Mouse (Mus musculus): Measurements from ENCODE around the gene Rpl19.

Gene Rpl19

DNA sequence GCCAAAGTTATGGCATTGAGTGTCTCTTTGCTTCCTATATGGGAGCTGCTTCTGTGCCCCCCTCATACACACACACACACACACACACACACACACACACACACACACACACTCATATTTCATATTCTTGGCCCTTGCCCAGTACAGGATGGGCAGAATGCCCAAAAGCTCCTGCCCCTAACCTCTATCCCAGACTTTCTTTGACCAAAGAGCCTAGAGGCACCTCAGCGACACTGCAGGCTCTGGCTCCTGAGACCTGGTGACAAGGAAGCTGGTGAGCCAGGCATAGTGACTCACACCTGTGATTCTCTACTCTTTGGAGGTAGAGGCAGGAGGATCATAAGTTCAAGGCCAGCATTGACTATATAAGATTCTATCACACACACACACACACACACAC lies 5.8 kb upstream of the Rpl19 start:
- in situ Hi-C loops (cut with MboI; ENCODE audit: unreplicated experiment in 2 of 2) = loop anchor here (5.0 to 10.0 kb wide), 2 partner anchors 33 to 86 kb away; partner anchors contain the start of gene Plxdc1 (in 1 of the 2)

GRCm38 (mm10) chr11:98021118-98021517 lies 5.4 kb upstream of the Rpl19 start:
- in situ Hi-C loops (cut with MboI; ENCODE audit: unreplicated experiment in 2 of 2) = loop anchor here (5.0 to 10.0 kb wide), 2 partner anchors 34 to 86 kb away; partner anchors contain the start of gene Plxdc1 (in 1 of the 2)

DNA sequence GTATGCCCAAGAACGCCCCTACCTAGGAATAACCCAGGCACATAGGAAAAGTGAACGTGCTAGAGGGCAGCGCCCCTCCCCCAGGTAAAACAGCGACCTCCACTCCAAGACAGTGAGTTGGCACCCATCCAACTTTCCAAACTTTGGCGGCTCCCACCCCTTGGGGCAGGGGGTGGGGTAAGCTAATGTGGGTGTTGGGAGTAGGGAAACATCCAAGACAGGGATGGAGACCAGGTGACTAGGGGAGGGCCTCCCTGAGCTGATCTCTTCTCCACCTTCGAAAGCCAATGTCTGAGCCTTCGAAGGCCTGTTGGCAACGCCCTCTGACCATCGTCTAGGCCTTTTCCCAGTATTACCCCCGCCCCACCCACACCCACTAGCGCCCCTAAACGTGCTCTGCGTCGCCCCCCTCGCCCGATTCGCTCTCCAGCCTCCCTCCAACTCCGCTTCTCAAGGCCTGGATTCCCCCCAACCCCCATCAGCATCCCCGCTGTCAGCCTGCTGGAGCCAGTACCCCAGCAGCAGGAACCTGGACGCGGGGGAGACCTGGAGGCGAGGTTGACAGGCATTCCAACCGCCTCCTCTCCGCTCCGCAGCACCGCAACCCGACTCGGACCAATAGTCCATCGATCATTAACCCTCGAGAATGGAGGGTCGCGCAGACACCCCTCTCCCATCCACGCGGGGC lies 4.8 kb upstream of the Rpl19 start:
- in situ Hi-C loops (cut with MboI; ENCODE audit: unreplicated experiment in 2 of 2) = loop anchor here (5.0 to 10.0 kb wide), 2 partner anchors 34 to 87 kb away; partner anchors contain the start of gene Plxdc1 (in 1 of the 2)

GRCm38 (mm10) chr11:98022253-98022554 lies 4.3 kb upstream of the Rpl19 start:
- in situ Hi-C loops (cut with MboI; ENCODE audit: unreplicated experiment in 2 of 2) = loop anchor here (5.0 to 10.0 kb wide), 2 partner anchors 35 to 87 kb away; partner anchors contain the start of gene Plxdc1 (in 1 of the 2)

DNA sequence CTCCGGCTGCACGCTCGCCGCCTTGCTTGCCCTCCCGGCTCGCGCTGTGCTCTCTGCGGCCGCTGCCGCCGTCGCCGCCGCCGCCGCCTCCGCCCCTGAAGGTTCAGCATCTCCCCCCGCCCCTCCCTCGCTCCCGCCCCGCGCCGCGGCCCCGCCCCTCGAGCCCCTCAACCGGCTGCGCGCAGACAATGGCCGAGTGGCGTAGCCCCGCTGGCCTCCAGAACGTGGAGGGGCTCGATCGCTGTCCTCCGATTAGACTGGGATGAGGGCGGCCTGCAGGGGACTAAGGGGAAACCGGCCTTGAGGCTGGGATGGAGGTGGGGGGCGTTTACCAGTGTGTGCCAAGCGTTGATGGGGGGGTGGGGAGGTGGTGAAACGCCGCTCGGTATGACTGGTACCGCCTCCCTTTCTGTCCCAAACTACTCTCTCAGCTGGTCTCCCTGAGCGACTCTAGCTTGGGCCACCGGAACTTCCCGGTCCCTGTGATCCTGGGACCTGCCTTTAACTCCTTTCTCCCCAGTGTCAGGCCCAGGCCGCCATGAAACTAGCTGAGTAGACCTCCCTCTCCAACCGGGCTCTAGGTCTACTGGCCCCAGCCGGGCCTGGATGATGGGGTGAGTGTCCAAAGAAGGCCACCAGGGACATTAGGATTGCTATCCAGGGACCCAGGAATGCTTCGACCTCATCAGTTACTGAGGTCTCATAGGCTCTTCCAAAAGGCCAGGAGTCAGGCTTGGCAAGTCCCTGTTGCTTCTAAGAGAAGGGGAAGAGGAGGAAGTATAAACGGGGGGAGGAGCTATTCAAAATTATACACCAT lies 3.7 kb upstream of the Rpl19 start, which contains the start of gene Cacnb1:
TSS of gene Cacnb1 (minus strand) at position 480 of the 817 bp plus-strand sequence.
- in situ Hi-C loops (cut with MboI; ENCODE audit: unreplicated experiment in 2 of 2) = loop anchor here (5.0 to 10.0 kb wide), 2 partner anchors 35 to 88 kb away; partner anchors contain the start of gene Plxdc1 (in 1 of the 2)

- in situ Hi-C loops (cut with MboI; ENCODE audit: unreplicated experiment in 2 of 2) = loop anchor here (5.0 to 10.0 kb wide), 2 partner anchors 37 to 90 kb away; partner anchors contain the start of gene Plxdc1 (in 1 of the 2)
Observed at GRCm38 (mm10) chr11:98024516-98024915, 2.0 kb upstream of the Rpl19 start.

GRCm38 (mm10) chr11:98026248-98026569 lies 301 bp upstream of the Rpl19 start:
- in situ Hi-C loops (cut with MboI; ENCODE audit: unreplicated experiment in 2 of 2) = loop anchor here (5.0 to 10.0 kb wide), 2 partner anchors 89 to 91 kb away; no protein-coding TSS in a partner anchor

DNA sequence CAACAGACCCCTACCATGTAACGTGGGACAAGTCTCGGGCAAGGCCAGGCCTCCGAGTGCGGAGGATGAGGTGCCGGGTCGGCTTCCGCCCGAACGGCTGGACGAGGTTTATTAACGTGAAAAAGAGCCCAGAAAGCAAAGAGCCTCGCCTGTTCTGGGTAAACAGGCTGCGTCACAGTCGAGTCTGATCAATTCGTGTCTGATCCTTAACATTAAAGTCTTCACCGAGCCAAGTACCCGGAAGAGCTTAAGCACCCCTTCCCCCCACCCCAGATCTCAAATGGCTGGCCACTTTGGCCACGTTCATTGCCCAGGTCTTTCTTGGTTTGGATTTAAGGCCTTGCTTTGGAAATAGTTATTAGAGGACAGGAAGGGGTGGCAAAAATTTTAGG lies 783 bp downstream of the Rpl19 start:
- in situ Hi-C loops (cut with MboI; ENCODE audit: unreplicated experiment in 2 of 2) = loop anchor here (5.0 to 10.0 kb wide), 2 partner anchors 90 to 92 kb away; no protein-coding TSS in a partner anchor

GRCm38 (mm10) chr11:98027785-98028184 lies 1.3 kb downstream of the Rpl19 start:
- in situ Hi-C loops (cut with MboI; ENCODE audit: unreplicated experiment in 2 of 2) = loop anchor here (5.0 to 10.0 kb wide), 2 partner anchors 90 to 93 kb away; no protein-coding TSS in a partner anchor

GRCm38 (mm10) chr11:98030701-98031442 lies 4.4 kb downstream of the Rpl19 start:
- in situ Hi-C loops (cut with MboI; ENCODE audit: unreplicated experiment in 2 of 2) = loop anchor here (5.0 kb wide), 1 partner anchor 46 kb away; no protein-coding TSS in a partner anchor

DNA sequence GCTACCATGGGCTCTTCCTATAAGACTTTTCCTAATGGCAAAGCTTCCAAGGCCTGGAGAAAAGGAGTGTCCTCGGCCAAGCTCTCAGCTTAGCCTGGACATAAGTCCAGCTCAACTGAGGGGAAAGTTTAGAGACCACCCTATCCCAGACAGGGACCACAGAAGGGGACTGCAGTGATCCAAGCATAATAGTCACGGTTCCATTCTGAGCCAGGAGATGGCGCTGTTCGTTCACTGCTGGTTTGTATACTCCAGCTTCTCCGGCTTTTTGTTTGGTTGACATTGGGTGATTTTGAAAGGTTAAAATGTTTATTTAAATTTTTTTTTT lies 4.9 kb downstream of the Rpl19 start:
- in situ Hi-C loops (cut with MboI; ENCODE audit: unreplicated experiment in 2 of 2) = loop anchor here (5.0 kb wide), 1 partner anchor 46 kb away; no protein-coding TSS in a partner anchor

DNA sequence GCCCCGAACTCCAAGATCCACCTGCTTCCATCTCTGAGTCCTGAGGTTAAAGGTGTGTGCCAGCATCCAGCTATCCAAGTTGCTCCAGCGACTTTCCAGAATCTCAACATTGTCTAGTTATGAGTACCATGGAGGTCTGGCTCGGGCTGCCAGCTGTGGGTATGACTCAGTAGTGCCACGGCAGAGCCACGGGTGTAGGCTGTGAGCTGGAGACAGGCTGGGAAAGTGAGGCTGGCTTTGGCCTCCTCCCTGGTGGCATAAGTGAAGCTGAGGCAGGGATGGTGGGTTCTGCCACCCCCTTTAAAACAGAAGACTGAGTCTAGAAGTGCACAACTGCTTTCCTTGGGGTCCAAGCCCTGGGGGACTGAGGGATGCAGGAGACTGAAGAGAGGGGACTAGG lies 7.6 kb downstream of the Rpl19 start:
- in situ Hi-C loops (cut with MboI; ENCODE audit: unreplicated experiment in 2 of 2) = loop anchor here (5.0 kb wide), 1 partner anchor 43 kb away; no protein-coding TSS in a partner anchor

GRCm38 (mm10) chr11:98034840-98035239 lies 8.3 kb downstream of the Rpl19 start:
- in situ Hi-C loops (cut with MboI; ENCODE audit: unreplicated experiment in 2 of 2) = loop anchor here (5.0 kb wide), 1 partner anchor 42 kb away; no protein-coding TSS in a partner anchor

DNA sequence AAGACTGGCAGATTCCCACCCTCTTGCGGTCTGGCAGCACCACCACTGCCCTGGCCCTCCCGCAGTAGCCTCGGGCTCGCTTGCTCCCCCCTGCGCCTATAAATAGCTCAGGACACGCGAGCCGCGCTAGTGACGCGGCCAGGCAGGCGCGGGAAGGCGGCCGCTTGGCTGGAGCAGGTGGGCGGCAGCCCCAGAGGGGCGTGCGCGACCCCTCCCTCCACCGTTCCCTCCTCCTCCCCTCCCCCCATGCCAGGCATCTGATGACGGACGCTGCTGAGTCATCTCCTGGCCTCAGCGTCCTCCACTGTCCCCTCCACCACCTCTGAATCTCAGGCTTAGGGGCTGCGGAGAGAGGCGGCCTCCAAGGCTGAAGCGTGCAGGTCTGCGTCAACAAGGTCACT lies 9.5 kb downstream of the Rpl19 start:
- in situ Hi-C loops (cut with MboI; ENCODE audit: unreplicated experiment in 2 of 2) = no loop called here

GRCm38 (mm10) chr11:98037871-98038270 lies 11.4 kb downstream of the Rpl19 start:
- in situ Hi-C loops (cut with MboI; ENCODE audit: unreplicated experiment in 2 of 2) = no loop called here

- in situ Hi-C loops (cut with MboI; ENCODE audit: unreplicated experiment in 2 of 2) = no loop called here
Observed at GRCm38 (mm10) chr11:98040975-98041374, 14.5 kb downstream of the Rpl19 start.

GRCm38 (mm10) chr11:98042741-98043140 lies 16.2 kb downstream of the Rpl19 start:
- in situ Hi-C loops (cut with MboI; ENCODE audit: unreplicated experiment in 2 of 2) = no loop called here

- in situ Hi-C loops (cut with MboI; ENCODE audit: unreplicated experiment in 2 of 2) = no loop called here
Observed at GRCm38 (mm10) chr11:98044074-98044473, 17.6 kb downstream of the Rpl19 start.

DNA sequence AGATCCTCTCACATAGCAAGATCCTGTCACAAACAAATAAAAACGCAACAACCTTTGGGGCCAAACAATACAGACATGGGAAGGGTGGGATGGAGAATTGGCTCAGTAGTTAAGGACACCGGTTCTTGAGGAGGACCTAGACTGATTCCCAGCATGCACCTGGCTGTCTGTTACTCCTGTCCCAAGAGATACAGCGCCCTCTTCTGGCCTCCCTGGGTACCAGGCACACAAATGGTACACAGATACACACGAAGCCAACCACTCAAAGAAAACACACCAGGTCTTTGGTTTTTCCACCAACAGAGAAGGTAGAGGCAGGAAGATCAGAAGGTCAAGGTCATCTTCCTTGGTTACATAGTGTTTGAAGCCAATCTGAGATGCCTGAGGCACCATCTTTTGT lies 19.1 kb downstream of the Rpl19 start:
- in situ Hi-C loops (cut with MboI; ENCODE audit: unreplicated experiment in 2 of 2) = no loop called here

DNA sequence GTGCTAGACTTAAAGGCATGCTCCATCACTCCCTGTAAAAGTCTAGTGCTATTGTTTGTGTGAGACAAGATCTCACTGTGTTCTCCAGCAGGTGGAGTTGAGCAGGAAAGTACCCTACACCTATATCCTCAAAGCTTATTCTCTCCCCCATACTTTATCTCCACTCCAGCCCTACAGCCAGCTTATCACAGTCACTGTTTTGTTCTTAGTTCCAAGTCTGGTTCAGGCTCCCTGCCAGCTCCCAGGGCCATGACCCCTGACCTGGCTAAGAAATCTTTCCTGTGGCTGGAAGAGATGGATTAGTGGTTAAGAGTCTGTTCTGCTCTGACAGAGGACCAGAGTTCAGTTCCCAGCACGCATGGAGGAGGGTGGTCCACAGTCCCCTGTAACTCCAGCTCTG lies 20.0 kb downstream of the Rpl19 start:
- in situ Hi-C loops (cut with MboI; ENCODE audit: unreplicated experiment in 2 of 2) = no loop called here
